Mouse (Mus musculus): ENCODE data around the gene Kars.

Kars gene

DNA sequence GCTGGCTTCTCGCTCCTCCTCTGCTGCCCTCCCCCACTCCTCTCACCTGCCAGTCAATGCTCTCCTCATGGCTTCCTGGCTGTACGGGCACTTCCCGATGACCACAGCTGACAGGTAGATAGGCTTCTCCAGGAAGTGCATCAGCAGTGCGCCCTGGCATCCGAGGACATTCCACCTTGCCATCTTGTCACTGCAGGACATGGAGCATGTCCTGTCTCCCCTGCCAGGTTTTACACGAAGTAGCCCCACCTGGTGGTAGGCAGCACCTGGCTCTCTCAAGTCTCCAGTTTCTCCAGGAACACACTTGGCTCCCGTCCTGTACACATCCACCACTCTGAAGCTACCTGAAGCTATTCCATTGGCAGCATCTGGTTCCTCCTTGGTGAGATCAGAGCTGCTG lies 29.0 kb downstream of the Kars start:
- no peak for DNase-seq (ENCODE audit: low read depth, low spot score)

DNA sequence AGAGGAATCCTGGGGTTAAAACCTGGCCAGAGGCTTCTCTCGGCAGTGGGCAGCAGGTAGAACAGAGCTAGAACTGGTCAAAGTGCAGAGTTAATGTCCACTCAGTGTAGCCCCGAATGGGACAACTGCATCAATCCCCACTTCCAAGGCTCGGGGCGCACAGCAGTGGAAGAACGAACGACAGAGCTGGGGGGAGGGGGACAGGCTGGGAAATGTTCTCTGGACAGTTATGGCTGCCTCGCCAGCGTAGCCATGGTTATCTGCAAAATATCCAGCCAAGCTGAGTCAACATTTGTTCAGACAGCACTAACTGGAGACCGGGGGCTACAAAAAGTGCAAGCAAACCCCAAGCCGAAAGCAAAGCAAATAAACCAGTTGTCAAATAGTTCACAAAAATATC lies 33.0 kb downstream of the Kars start:
- no peak for DNase-seq (ENCODE audit: low read depth, low spot score)

DNA sequence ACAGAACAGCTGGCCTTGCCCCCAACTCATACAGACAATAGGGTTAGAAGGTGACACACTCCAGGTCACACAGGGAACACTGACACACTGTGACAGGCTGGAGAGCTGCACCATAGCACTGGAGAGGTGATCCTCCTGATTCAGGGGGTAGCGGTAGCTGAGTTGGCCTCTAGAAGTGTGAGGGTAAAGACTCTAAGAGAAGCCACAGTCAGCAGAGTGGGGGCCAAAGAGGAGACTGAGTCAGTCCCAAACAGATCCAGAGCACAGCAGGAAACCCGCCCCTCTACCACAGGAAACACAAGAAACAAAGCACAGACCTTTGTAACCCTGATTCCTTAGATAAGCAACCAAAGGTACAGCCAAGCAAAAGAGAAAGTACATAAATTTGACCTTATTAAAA lies 34.8 kb downstream of the Kars start:
- DNase-seq (ENCODE audit: low read depth, low spot score) = no peak

DNA sequence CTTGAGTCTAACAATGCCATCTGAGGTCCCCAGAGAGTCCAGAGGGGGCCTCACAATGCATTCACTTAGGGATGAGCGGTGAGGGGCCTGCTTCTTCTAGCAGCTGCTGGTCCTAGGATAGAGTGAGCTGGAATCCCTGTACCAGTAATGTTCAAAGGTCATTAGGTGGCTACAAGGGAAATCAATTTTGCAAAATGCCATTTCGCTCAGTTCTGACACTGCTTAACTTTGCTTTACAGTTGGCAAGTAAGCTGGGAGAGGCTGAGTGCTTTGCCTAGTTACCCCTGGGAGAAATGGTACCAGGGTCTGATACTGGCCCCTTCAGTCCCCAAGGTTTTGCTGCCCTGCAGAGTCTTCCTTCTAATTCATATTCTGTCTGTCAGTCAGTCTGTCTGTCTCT lies 35.4 kb downstream of the Kars start:
- DNase-seq (ENCODE audit: low read depth, low spot score) = no peak

DNA sequence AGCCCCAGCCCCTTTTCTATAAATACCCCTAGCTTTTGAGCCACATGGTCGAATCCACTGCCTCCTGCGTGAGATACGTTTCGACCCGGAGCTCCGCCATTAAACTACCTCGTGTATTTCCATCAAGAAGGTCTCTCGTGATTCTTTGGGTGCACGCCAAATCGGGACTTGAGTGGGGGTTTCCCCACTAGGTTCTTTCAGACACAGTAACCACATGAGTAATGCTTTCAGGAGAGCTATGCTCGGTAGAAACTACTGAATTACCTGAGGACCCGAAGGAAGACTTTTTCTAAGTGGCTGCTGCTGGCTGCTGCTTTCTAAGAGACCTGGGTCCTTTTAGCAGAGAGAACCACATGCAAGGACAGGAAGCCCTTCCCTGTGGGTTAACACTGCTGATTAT lies 37.0 kb downstream of the Kars start:
- no peak for DNase-seq (ENCODE audit: low read depth, low spot score)

- DNase-seq (ENCODE audit: low read depth, low spot score) = no peak
Measured at GRCm38 (mm10) chr8:111968991-111969390, 42.1 kb downstream of the Kars start.

GRCm38 (mm10) chr8:111968541-111968940 lies 42.6 kb downstream of the Kars start:
- no peak for DNase-seq (ENCODE audit: low read depth, low spot score)

GRCm38 (mm10) chr8:111967246-111967870 lies 43.8 kb downstream of the Kars start:
- no peak for DNase-seq (ENCODE audit: low read depth, low spot score)

DNA sequence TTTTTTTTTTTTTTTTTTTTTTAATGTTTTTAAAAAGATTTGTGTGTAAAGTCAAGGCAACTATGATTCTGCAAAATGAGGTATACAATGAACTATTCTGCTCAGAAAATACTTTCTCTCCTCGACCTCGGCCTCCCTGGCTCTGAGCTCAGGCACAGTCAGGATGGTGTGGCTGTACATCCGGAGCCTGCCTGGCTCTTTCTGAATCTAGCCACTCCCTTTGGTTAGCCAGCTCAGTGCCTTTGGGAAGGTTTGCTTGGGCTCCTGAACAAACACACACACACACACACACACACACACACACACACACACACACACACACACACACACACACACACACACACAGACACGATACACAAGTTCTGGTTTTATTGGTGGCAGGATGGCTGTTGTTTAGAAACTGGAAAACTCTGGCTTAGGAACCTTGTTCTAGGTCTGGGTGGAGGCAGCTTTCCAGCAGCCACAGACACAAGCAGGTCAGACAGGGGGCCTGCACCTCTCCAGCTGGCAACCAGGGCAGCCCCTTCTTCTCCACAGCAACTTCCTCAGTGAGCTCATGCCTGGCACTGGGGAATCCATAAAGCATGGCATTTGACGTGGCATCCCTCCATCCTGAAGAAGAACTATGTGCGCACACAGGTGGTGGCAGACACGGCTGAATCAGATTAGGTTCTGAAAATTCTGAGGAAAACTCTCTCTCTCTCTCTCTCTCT lies 46.1 kb downstream of the Kars start:
- DNase-seq (ENCODE audit: low read depth, low spot score) = no peak

- DNase-seq (ENCODE audit: low read depth, low spot score) = no peak
Measured at GRCm38 (mm10) chr8:111964351-111964750, 46.8 kb downstream of the Kars start.

GRCm38 (mm10) chr8:111963546-111963945 lies 47.6 kb downstream of the Kars start:
- no peak for DNase-seq (ENCODE audit: low read depth, low spot score)

DNA sequence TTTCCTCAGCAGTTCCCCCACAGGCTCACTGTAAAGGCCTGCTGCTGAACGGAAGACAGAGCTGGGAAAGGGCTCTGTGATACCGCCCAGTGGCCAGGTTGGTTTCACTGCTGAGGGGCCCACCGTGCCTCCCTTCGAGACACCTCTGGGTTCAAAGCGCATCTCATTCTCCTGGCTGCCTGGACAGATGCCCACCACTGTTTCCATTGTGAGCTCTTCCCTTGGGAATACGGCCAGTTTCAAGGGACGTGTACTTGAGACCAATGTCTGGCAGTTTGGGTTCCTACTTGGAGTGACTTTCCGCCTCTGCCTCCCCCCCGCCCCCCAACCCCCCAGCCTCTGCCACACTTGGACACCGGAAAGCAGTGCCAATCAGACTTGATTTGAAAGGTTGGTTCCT lies 48.0 kb downstream of the Kars start:
- DNase-seq (ENCODE audit: low read depth, low spot score) = no peak

DNA sequence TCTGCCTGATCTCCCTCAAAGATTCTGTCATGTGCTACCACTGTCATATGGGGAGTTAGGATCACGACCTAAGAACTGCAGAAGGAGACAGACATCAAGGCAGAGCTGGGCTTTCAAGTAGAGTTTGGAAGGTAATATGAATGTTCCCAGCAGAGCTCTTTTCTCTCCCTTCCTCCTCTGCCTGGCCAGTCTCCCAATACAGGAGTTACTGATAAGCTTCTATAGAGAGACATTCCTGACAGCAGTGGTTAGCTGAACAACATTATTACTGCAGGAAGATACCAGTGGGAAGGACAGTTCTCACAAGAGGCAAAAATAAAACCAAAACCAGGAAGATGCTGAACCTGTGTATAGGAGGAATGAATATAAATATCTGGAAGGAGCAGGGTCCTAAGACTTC lies 48.5 kb downstream of the Kars start:
- DNase-seq (ENCODE audit: low read depth, low spot score) = no peak

GRCm38 (mm10) chr8:111961330-111961729 lies 49.8 kb downstream of the Kars start:
- no peak for DNase-seq (ENCODE audit: low read depth, low spot score)

DNA sequence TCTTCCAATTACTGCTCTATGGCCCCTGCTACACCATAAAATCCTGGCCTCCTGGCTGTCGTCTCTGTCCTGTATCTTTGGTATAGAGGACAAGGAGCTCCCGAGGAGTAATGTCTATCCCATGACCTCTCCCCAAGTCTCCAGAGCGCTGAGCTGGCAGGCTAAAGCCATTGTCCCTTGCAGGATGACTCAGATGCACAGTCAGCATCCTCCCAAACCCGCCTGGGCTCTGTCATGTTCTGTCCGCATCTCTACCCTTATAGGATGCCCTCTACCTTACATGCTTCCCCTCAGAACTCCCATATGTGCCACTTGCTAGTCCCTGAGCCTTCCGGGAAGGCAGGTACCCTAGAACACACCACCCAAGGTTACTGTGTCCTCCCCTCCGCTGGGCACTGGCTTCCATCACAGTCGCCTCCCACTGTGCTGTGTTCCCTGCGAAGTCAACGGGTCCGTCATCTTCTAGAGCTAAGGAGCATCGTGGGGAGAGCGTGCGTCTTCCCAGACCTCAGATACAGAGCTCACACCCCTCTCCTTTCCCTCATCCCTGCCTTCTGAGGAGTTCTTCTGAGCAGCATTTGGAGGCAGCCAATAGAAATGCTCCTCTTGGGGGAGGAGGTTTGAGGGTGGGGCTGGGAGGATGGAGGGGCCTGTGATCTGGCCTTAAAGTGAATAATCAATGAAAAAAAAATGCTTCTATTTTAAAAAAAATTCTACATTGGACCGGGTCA lies 50.4 kb downstream of the Kars start:
- no peak for DNase-seq (ENCODE audit: low read depth, low spot score)

DNA sequence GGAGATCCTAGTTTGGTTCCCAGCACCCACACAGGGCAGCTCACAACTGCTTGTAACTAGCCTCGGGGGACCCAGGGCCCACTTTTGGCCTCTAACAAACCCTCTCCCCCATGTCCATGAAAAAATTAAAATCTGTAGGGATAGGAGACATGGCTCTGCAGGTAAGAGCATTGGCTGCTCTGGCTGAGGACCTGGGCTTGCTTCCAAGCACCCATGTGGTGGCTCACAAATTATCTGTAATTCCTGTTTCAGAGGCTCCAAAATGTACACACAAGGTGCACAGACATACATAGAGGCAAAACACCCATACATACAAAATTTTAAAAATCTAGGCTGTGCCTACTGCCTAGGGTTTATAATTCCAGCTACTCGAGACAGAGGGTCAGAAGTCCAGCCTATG lies 53.9 kb downstream of the Kars start:
- DNase-seq (ENCODE audit: low read depth, low spot score) = no peak

DNA sequence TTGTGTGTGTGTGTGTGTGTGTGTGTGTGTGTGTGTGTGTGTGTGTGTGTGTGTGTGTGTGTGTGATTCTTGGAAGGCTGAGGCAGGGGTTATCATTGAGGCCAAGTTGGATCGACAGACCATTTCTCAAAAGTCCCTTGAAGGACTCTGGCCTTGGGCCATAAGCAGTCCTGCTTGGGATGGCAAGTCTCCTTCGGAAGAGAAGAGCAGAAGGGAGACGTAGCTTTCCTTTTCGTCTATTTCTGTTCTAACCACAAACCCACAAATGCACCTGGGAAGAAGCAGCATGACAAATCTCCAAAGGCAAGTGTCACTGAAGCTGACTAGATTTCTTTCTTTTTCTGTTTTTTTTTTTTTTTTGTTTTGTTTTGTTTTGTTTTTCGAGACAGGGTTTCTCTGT lies 55.2 kb downstream of the Kars start:
- DNase-seq (ENCODE audit: low read depth, low spot score) = no peak

DNA sequence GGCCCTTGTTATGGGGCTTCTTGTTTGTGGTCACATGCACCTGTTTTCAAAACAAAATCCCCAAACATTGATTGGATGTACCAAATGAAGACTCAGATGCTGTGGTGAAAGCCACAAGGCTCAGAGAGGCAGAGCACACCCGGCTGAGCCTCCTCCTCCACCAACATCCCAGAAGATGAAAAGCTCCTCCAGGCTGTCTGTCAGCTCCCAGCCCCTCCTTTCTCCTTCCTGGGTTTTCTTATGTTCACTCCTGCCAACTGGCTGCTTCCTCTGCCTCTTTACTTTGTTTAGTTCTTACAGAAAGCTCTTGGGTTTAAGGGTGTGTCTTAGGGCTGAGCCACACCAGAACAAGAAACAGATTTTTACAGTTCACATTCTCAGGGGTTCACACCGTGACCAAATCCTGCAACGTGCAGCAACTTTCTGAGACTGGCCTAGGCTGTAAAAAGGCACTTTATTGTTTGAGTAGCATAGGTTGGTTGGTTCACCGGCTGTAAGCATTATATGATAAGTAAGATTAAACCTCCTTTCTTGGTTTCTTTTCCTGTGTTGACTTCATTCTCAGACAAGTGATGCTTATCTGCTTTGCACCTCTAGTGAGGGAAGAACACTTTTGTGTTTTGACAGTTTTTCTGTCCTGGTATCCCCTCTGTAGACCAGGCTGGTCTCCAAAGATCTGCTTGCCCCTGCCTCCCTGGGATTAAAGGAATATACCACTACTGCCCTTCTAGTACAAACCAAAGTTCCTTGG lies 56.1 kb downstream of the Kars start:
- DNase-seq (ENCODE audit: low read depth, low spot score) = no peak

- DNase-seq (ENCODE audit: low read depth, low spot score) = no peak
Measured at GRCm38 (mm10) chr8:111951936-111952335, 59.2 kb downstream of the Kars start.

DNA sequence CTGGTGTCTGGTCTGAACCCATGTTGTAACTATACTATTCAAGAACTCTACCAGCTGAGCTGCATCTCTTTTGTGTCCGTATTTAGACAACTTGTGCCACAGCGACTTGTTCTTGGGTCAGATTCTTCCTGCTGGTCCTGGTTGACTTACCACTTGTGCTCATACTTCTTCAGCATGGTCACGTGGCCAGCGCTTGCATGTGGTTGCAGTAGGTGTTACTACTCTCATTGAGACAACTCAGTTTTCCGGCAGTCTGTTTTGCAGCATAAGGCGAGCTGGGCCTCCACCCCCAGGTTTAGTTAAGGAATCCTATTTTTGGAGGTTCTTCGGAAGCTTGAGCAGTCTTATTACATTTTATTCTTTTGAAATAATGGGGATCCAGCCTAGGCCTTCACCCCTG lies 59.8 kb downstream of the Kars start:
- DNase-seq (ENCODE audit: low read depth, low spot score) = no peak

- no peak for DNase-seq (ENCODE audit: low read depth, low spot score)
Measured at GRCm38 (mm10) chr8:111950846-111951245, 60.3 kb downstream of the Kars start.

DNA sequence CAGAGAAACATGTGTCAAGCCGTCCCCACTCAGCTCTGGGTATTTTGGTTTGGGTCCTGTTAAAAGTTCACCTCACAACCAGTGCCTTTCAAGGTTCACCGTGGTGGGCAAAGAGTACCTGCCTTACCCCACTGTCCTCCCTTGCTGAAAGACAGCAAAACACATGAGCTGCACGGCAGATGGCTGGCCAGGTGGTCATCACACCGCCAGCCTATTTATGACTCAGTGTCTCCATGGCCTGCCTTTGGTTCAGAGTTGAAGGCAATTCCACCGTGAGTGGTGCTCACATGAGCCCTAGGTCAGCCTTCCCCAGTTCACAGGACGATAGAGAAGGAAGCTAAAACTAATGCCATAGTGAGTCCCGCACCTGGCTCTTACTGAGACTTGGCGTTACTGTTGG lies 63.2 kb downstream of the Kars start:
- DNase-seq (ENCODE audit: low read depth, low spot score) = no peak

All from WW6 (cell line).